Mouse (Mus musculus): ENCODE data around the gene Gm44790.

- peak; percentile 48 for TF ChIP-seq CTCF (conservative IDR thresholded peaks at IDR 0.05; ENCODE audit: low read length)
- TF ChIP-seq NANOG (IDR thresholded peaks at IDR 0.05; ENCODE audit: borderline replicate concordance, low read length): no peak
Observed at GRCm38 (mm10) chr6:86400972-86401371, 25.5 kb upstream of the Gm44790 start.

All from E14TG2a.4 (cell line).